Mouse (Mus musculus) CH12.LX (cell line): ENCODE results near the gene Zfp36l1. TPM values are rescaled to one million over a fixed set of nuclear protein-coding genes. Genes with fewer than 3 reads are reported as not detected.

Experiments
- DNase-seq: peaks from one replicate; pipeline ENCODE4 v3.0.0-alpha.2; 2013; ENCODE audit errors: extremely low read depth
- H3K27ac ChIP-seq: 2 replicates; pipeline ENCODE4 v1.5.1; 2012; ENCODE audit warnings: low read depth, mild to moderate bottlenecking, control low read depth, moderate library complexity; ENCODE audit not compliant: insufficient read depth
- H3K27me3 ChIP-seq: replicated peaks from 2 replicates; pipeline ENCODE3; 2012; ENCODE audit warnings: inconsistent platforms
- H3K36me3 ChIP-seq, 2 experiments: replicated peaks in 1 of 2; 2 replicates each; pipeline versions ENCODE3 to v1.6.1; 2012; ENCODE audit warnings: inconsistent platforms in 1 of 2, low read length in 1 of 2, mild to moderate bottlenecking in 1 of 2, mixed read lengths in 1 of 2, moderate library complexity in 1 of 2; ENCODE audit not compliant: control insufficient read depth in 1 of 2, insufficient read depth in 1 of 2
- H3K4me1 ChIP-seq, 2 experiments: 2 replicates each; pipeline ENCODE4 v1.6.1; 2012; ENCODE audit warnings: inconsistent platforms in 1 of 2, moderate library complexity in 1 of 2; ENCODE audit not compliant: insufficient read depth in 2 of 2, control insufficient read depth in 1 of 2
- H3K4me2 ChIP-seq: 2 replicates; pipeline ENCODE4 v1.6.1; 2012; ENCODE audit warnings: low read depth, mild to moderate bottlenecking, control low read depth; ENCODE audit not compliant: poor library complexity, insufficient read depth, severe bottlenecking
- H3K4me3 ChIP-seq, 3 experiments: fragments of 150-350 bp in 1 of 3; sonication (generic) in 1 of 3; replicated peaks in 1 of 3; 2 replicates each; pipeline versions ENCODE3 to v1.5.1; 2011 to 2012; ENCODE audit warnings: low read depth in 2 of 3, low read length in 2 of 3, mild to moderate bottlenecking in 2 of 3, moderate library complexity in 2 of 3, control low read depth in 1 of 3, improper control_type of control experiment in 1 of 3, inconsistent platforms in 1 of 3, mixed read lengths in 1 of 3; ENCODE audit not compliant: poor library complexity in 1 of 3
- H3K79me2 ChIP-seq: replicated peaks from 2 replicates; pipeline ENCODE4 v1.6.1; 2012; ENCODE audit warnings: mild to moderate bottlenecking, moderate library complexity; ENCODE audit not compliant: control insufficient read depth, poor library complexity, insufficient read depth, severe bottlenecking; ENCODE audit errors: extremely low read depth
- H3K9ac ChIP-seq: 2 replicates; pipeline ENCODE4 v1.6.1; 2012; ENCODE audit warnings: low read depth, mild to moderate bottlenecking, control low read depth, moderate library complexity; ENCODE audit not compliant: insufficient read depth
- H3K9me3 ChIP-seq: replicated peaks from 2 replicates; pipeline ENCODE3; 2012; ENCODE audit warnings: low read length, inconsistent platforms, mixed read lengths
- BHLHE40 ChIP-seq: IDR thresholded peaks from 2 replicates; pipeline ENCODE4 v1.6.1; 2011; ENCODE audit warnings: mild to moderate bottlenecking, low read depth, low read length, improper control_type of control experiment
- CTCF ChIP-seq, 2 experiments: IDR thresholded peaks in 1 of 2; conservative IDR thresholded peaks in 1 of 2; 2 replicates each; pipeline ENCODE4 v1.5.1; 2011 to 2012; ENCODE audit warnings: low read depth in 2 of 2, low read length in 2 of 2, improper control_type of control experiment in 1 of 2, inconsistent platforms in 1 of 2, mild to moderate bottlenecking in 1 of 2, moderate library complexity in 1 of 2
- ELF1 ChIP-seq: IDR thresholded peaks from 2 replicates; pipeline ENCODE4 v1.6.1; 2014; ENCODE audit warnings: low read depth, mild to moderate bottlenecking, inconsistent platforms, low read length, improper control_type of control experiment
- EP300 ChIP-seq: IDR thresholded peaks from 2 replicates; pipeline ENCODE4 v1.6.1; 2011; ENCODE audit warnings: low read length, improper control_type of control experiment
- GABPA ChIP-seq: IDR thresholded peaks from 2 replicates; pipeline ENCODE4 v1.6.1; 2012; ENCODE audit warnings: low read depth, low read length, improper control_type of control experiment, inconsistent platforms; ENCODE audit not compliant: insufficient replicate concordance
- HCFC1 ChIP-seq: IDR thresholded peaks from 2 replicates; pipeline ENCODE4 v1.6.1; 2012; ENCODE audit warnings: low read depth, mild to moderate bottlenecking, inconsistent platforms, low read length, improper control_type of control experiment
- IRF4 ChIP-seq: IDR thresholded peaks from 2 replicates; pipeline ENCODE4 v1.6.1; 2014; ENCODE audit warnings: low read depth, mild to moderate bottlenecking, inconsistent platforms, low read length, improper control_type of control experiment
- JUN ChIP-seq: IDR thresholded peaks from 2 replicates; pipeline ENCODE4 v1.6.1; 2011; ENCODE audit warnings: low read depth, mild to moderate bottlenecking, low read length, improper control_type of control experiment, moderate library complexity; ENCODE audit not compliant: insufficient read depth
- JUND ChIP-seq: conservative IDR thresholded peaks from 2 replicates; pipeline ENCODE4 v1.6.1; 2011; ENCODE audit warnings: low read depth, low read length, improper control_type of control experiment
- KAT2A ChIP-seq: IDR thresholded peaks from 2 replicates; pipeline ENCODE4 v1.6.1; 2012; ENCODE audit warnings: low read length, improper control_type of control experiment, inconsistent platforms; ENCODE audit not compliant: insufficient replicate concordance
- MAFK ChIP-seq: IDR thresholded peaks from 2 replicates; pipeline ENCODE4 v1.6.1; 2011; ENCODE audit warnings: low read length, improper control_type of control experiment; ENCODE audit not compliant: insufficient replicate concordance
- MAZ ChIP-seq: IDR thresholded peaks from 2 replicates; pipeline ENCODE4 v1.6.1; 2012; ENCODE audit warnings: low read depth, mild to moderate bottlenecking, inconsistent platforms, low read length, improper control_type of control experiment, moderate library complexity
- MEF2A ChIP-seq: IDR thresholded peaks from 2 replicates; pipeline ENCODE4 v1.6.1; 2014; ENCODE audit warnings: low read depth, mild to moderate bottlenecking, inconsistent platforms, low read length, improper control_type of control experiment, borderline replicate concordance
- MYC ChIP-seq: IDR thresholded peaks from 2 replicates; pipeline ENCODE4 v1.6.1; 2011; ENCODE audit warnings: low read depth, mild to moderate bottlenecking, improper control_type of control experiment, low read length
- PAX5 ChIP-seq: IDR thresholded peaks from 2 replicates; pipeline ENCODE4 v1.6.1; 2012; ENCODE audit warnings: low read length, inconsistent platforms, mixed read lengths
- POLR2AphosphoS2 ChIP-seq: IDR thresholded peaks from 2 replicates; pipeline ENCODE4 v1.6.1; 2011; ENCODE audit warnings: low read depth, low read length, improper control_type of control experiment
- RAD21 ChIP-seq: IDR thresholded peaks from 2 replicates; pipeline ENCODE4 v1.6.1; 2011; ENCODE audit warnings: low read depth, mild to moderate bottlenecking, low read length, improper control_type of control experiment, moderate library complexity
- RCOR1 ChIP-seq: conservative IDR thresholded peaks from 2 replicates; pipeline ENCODE4 v1.6.1; 2012; ENCODE audit warnings: low read depth, mild to moderate bottlenecking, inconsistent platforms, low read length, improper control_type of control experiment
- SIN3A ChIP-seq: IDR thresholded peaks from 2 replicates; pipeline ENCODE4 v1.6.1; 2012; ENCODE audit warnings: low read length, improper control_type of control experiment, inconsistent platforms
- TBP ChIP-seq: conservative IDR thresholded peaks from 2 replicates; pipeline ENCODE4 v1.6.1; 2011; ENCODE audit warnings: low read depth, low read length, improper control_type of control experiment
- TCF12 ChIP-seq: IDR thresholded peaks from 2 replicates; pipeline ENCODE4 v1.6.1; 2014; ENCODE audit warnings: low read depth, mild to moderate bottlenecking, inconsistent platforms, low read length, improper control_type of control experiment
- UBTF ChIP-seq: IDR thresholded peaks from 2 replicates; pipeline ENCODE4 v1.6.1; 2012; ENCODE audit warnings: low read depth, mild to moderate bottlenecking, inconsistent platforms, low read length, improper control_type of control experiment, moderate library complexity
- USF1 ChIP-seq: IDR thresholded peaks from 2 replicates; pipeline ENCODE4 v1.6.1; 2014; ENCODE audit warnings: low read depth, mild to moderate bottlenecking, inconsistent platforms, low read length, improper control_type of control experiment
- USF2 ChIP-seq: conservative IDR thresholded peaks from 2 replicates; pipeline ENCODE4 v1.6.1; 2011; ENCODE audit warnings: low read depth, low read length, improper control_type of control experiment
- ZC3H11A ChIP-seq: IDR thresholded peaks from 2 replicates; pipeline ENCODE4 v1.6.1; 2012; ENCODE audit warnings: low read depth, mild to moderate bottlenecking, inconsistent platforms, low read length, improper control_type of control experiment
- ZMIZ1 ChIP-seq: IDR thresholded peaks from 2 replicates; pipeline ENCODE4 v1.6.1; 2012; ENCODE audit warnings: low read depth, mild to moderate bottlenecking, inconsistent platforms, low read length, improper control_type of control experiment
- dilution Hi-C: fragments of 300-500 bp; cut with MboI; formaldehyde crosslinking; loops from 2 replicates; pipeline ENCODE4 v1.14.3; 2020; ENCODE audit warnings: low sequenced_read_pairs; ENCODE audit not compliant: extremely low pct_unique_long_range_greater_than_20kb, extremely low pct_ligation_motif_present
- in situ Hi-C: fragments of 300-500 bp; cut with MboI; formaldehyde crosslinking; loops from 3 replicates; pipeline ENCODE4 v1.14.3; 2019; ENCODE audit warnings: low sequenced_read_pairs, low pct_ligation_motif_present, low pct_unique_long_range_greater_than_20kb, mixed read lengths
- polyA plus RNA-seq: library from polyadenylated mRNA; unstranded; fragments of >175 nt; gene quantifications from 2 replicates; pipeline ENCODE4 v1.2.1, GENCODE M21; 2012; ENCODE audit warnings: low read depth; ENCODE audit not compliant: insufficient read length
- total RNA-seq, 2 experiments: library from RNA; depleted of rRNA; stranded (reverse); fragments of 300-350 nt in 1 of 2; fragments of >200 nt in 1 of 2; gene quantifications; 2 replicates each; pipeline ENCODE4 v1.2.3; 2012 to 2014

Gene Zfp36l1
- total and polyA plus RNA-seq, 3 experiments = 32.7 to 192 (median 50.7) TPM

DNA sequence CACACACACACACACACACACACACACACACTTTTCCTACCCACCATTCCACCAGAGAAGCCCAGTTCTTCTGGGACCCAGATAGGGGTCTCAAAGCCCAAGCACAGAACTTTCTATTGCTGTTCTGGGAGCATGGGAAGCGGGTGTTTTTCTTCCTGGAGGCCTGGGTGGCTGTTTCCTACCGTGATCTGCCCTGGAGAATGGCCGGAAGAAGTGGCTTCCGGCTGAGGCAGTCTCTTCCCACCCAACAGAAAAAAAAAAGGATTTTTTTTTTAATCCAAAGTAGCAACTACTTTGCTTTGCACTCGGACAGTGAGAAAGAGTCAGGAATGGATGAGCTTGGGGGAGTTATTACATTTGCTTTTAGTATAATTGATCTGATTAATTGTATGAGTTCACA is 22.3 kb downstream of the Zfp36l1 start:
- Histone ChIP-seq H3K36me3 (no peaks in the 10 kb centered on the region), H3K9ac (peak overlapping the region; percentile 41), H3K4me3 (peak overlapping the region in 1 of 3 experiments; percentile 15), H3K4me2 (peak overlapping the region; percentile 64)
- in situ Hi-C loops = no loop called here
- no peak for DNase-seq
- TF ChIP-seq POLR2AphosphoS2 (no peak), SIN3A (no peak), MAZ (no peak), BHLHE40 (no peak), ELF1 (no peak; the same call in 1 of the 2 replicates), RAD21 (no peak), HCFC1 (no peak), MEF2A (no peak), JUND (no peak), TCF12 (no peak), ZC3H11A (no peak), RCOR1 (no peak), USF2 (no peak), UBTF (no peak), EP300 (no peak), MAFK (no peak)
- TF ChIP-seq, all 38 proteins: peak for 0
- no peaks in the 10 kb centered on the region for H3K9me3 ChIP-seq
- dilution Hi-C loops = no loop called here
- no peaks in the 10 kb centered on the region for H3K79me2 ChIP-seq
- peaks cover 25 to 64% of the 10 kb centered on the region in 2 experiments for H3K4me1 ChIP-seq
- peak overlapping the region; percentile 9; the same call in 1 of the 2 replicates for H3K27ac ChIP-seq
- no peaks in the 10 kb centered on the region for H3K27me3 ChIP-seq

DNA sequence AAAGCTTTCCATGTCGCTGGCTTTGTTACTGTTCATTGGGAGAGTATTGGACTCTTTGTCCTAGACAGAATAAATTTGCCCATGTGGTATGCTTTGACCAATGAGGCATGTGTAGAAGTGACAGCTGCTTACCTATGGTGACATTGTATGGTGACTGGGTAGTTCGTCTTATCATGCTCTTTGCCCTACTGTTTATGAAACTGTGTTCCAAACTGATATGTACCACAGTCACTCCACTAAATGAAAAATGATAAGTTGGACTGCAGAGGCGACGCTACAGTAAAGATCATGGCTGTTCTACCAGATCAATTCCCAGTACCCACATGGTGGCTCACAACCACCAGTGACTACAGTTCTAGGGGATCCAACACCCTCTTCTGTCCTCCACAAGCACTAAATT is 24.7 kb downstream of the Zfp36l1 start:
- Histone ChIP-seq H3K9me3 (no peaks in the 10 kb centered on the region), H3K36me3 (no peaks in the 10 kb centered on the region), H3K4me3 (no peak overlapping the region), H3K27me3 (no peaks in the 10 kb centered on the region), H3K9ac (no peak overlapping the region), H3K4me2 (no peak overlapping the region), H3K27ac (no peak overlapping the region), H3K4me1 (peaks cover 19 to 72% of the 10 kb centered on the region in 2 experiments), H3K79me2 (no peaks in the 10 kb centered on the region)
- no peak for DNase-seq
- dilution Hi-C loops = no loop called here
- no peak for TF ChIP-seq PAX5
- TF ChIP-seq TBP = no peak
- no peak for TF ChIP-seq HCFC1
- TF ChIP-seq RAD21 = no peak
- no peak for TF ChIP-seq MYC
- TF ChIP-seq POLR2AphosphoS2 = no peak
- no peak for TF ChIP-seq EP300
- no peak for TF ChIP-seq USF1
- no peak for TF ChIP-seq IRF4
- TF ChIP-seq ZMIZ1 = no peak
- no peak for TF ChIP-seq TCF12
- no peak for TF ChIP-seq GABPA
- no peak for TF ChIP-seq JUN
- TF ChIP-seq CTCF (conservative IDR thresholded peaks at IDR 0.05 in 1 of 2, IDR thresholded peaks at IDR 0.05 in 1 of 2; ENCODE audit: low read depth in 2 of 2, low read length in 2 of 2) = no peak
- no peak for TF ChIP-seq MAFK
- TF ChIP-seq ELF1 = no peak
- no peak for TF ChIP-seq KAT2A
- in situ Hi-C loops = no loop called here
